Mouse (Mus musculus): Measurements from ENCODE around the gene Adcy1. TPM values are rescaled to one million over a fixed set of nuclear protein-coding genes. Genes with fewer than 3 reads are reported as not detected.

The Adcy1 gene
- polyA plus RNA-seq, 2 experiments, result 1.8 to 3.1 TPM

- H3K9me3 ChIP-seq (ENCODE audit: control insufficient read depth, low read length), result no peaks in the 10 kb centered on the region
- no peak overlapping the region for H3K4me3 ChIP-seq (replicated peaks; ENCODE audit: low read length)
- no peaks in the 10 kb centered on the region for H3K27me3 ChIP-seq (ENCODE audit: control insufficient read depth, insufficient read depth, low read length)
- H3K4me1 ChIP-seq (ENCODE audit: control insufficient read depth, insufficient read depth, low read length), result no peaks in the 10 kb centered on the region
- no peak overlapping the region for H3K9ac ChIP-seq (ENCODE audit: low read depth, low read length, severe bottlenecking)
- no peak for ATAC-seq (ENCODE audit: low FRiP score, low read depth)
- no peak overlapping the region for H3K4me2 ChIP-seq (replicated peaks; ENCODE audit: low read depth, low read length, severe bottlenecking)
- 59% methylated on average over 4 of the region's 6 CpGs for WGBS
- no peaks in the 10 kb centered on the region for H3K36me3 ChIP-seq (ENCODE audit: control insufficient read depth, insufficient read depth, low read length)
- no peak for DNase-seq (ENCODE audit: low spot score)
- H3K27ac ChIP-seq (replicated peaks; ENCODE audit: low read depth, low read length), result no peak overlapping the region
- no peak for TF ChIP-seq POLR2A (IDR thresholded peaks at IDR 0.05; ENCODE audit: borderline replicate concordance, extremely low read depth, insufficient read depth, insufficient read length)
Measured at GRCm38 (mm10) chr11:7113687-7114086, 50.4 kb downstream of the Adcy1 start.

GRCm38 (mm10) chr11:7114312-7114711 lies 51.0 kb downstream of the Adcy1 start:
- no peaks in the 10 kb centered on the region for H3K36me3 ChIP-seq (ENCODE audit: control insufficient read depth, insufficient read depth, low read length)
- no peak for DNase-seq (ENCODE audit: low spot score)
- no peak overlapping the region for H3K4me3 ChIP-seq (replicated peaks; ENCODE audit: low read length)
- H3K4me2 ChIP-seq (replicated peaks; ENCODE audit: low read depth, low read length, severe bottlenecking), result no peak overlapping the region
- no peak overlapping the region for H3K27ac ChIP-seq (replicated peaks; ENCODE audit: low read depth, low read length)
- H3K9ac ChIP-seq (ENCODE audit: low read depth, low read length, severe bottlenecking), result no peak overlapping the region
- no peak for TF ChIP-seq POLR2A (IDR thresholded peaks at IDR 0.05; ENCODE audit: borderline replicate concordance, extremely low read depth, insufficient read depth, insufficient read length)
- H3K27me3 ChIP-seq (ENCODE audit: control insufficient read depth, insufficient read depth, low read length), result no peaks in the 10 kb centered on the region
- 67% methylated on average over 9 of the region's 9 CpGs for WGBS
- no peak for ATAC-seq (ENCODE audit: low FRiP score, low read depth)
- H3K9me3 ChIP-seq (ENCODE audit: control insufficient read depth, low read length), result no peaks in the 10 kb centered on the region
- no peaks in the 10 kb centered on the region for H3K4me1 ChIP-seq (ENCODE audit: control insufficient read depth, insufficient read depth, low read length)

GRCm38 (mm10) chr11:7116647-7117046 lies 53.4 kb downstream of the Adcy1 start:
- ATAC-seq (ENCODE audit: low FRiP score, low read depth) (no peak), DNase-seq (ENCODE audit: low spot score) (no peak)
- H3K27ac ChIP-seq (replicated peaks; ENCODE audit: low read depth, low read length), result no peak overlapping the region
- H3K4me1 ChIP-seq (ENCODE audit: control insufficient read depth, insufficient read depth, low read length), result no peaks in the 10 kb centered on the region
- no peak overlapping the region for H3K4me2 ChIP-seq (replicated peaks; ENCODE audit: low read depth, low read length, severe bottlenecking)
- WGBS, result 84% methylated on average over 2 of the region's 2 CpGs
- no peak for TF ChIP-seq POLR2A (IDR thresholded peaks at IDR 0.05; ENCODE audit: borderline replicate concordance, extremely low read depth, insufficient read depth, insufficient read length)
- no peaks in the 10 kb centered on the region for H3K36me3 ChIP-seq (ENCODE audit: control insufficient read depth, insufficient read depth, low read length)
- H3K27me3 ChIP-seq (ENCODE audit: control insufficient read depth, insufficient read depth, low read length), result no peaks in the 10 kb centered on the region
- H3K9ac ChIP-seq (ENCODE audit: low read depth, low read length, severe bottlenecking), result no peak overlapping the region
- no peak overlapping the region for H3K4me3 ChIP-seq (replicated peaks; ENCODE audit: low read length)
- no peaks in the 10 kb centered on the region for H3K9me3 ChIP-seq (ENCODE audit: control insufficient read depth, low read length)

GRCm38 (mm10) chr11:7129319-7130051 lies 66.2 kb downstream of the Adcy1 start:
- DNase-seq (ENCODE audit: low spot score), result peak; percentile 11
- H3K9ac ChIP-seq (ENCODE audit: low read depth, low read length, severe bottlenecking), result no peak overlapping the region
- TF ChIP-seq POLR2A (IDR thresholded peaks at IDR 0.05; ENCODE audit: borderline replicate concordance, extremely low read depth, insufficient read depth, insufficient read length), result no peak
- H3K4me3 ChIP-seq (replicated peaks; ENCODE audit: low read length), result no peak overlapping the region
- WGBS, result 64% methylated on average over 8 of the region's 8 CpGs
- H3K36me3 ChIP-seq (ENCODE audit: control insufficient read depth, insufficient read depth, low read length), result no peaks in the 10 kb centered on the region
- H3K27ac ChIP-seq (replicated peaks; ENCODE audit: low read depth, low read length), result no peak overlapping the region
- ATAC-seq (ENCODE audit: low FRiP score, low read depth), result no peak
- no peaks in the 10 kb centered on the region for H3K27me3 ChIP-seq (ENCODE audit: control insufficient read depth, insufficient read depth, low read length)
- H3K4me1 ChIP-seq (ENCODE audit: control insufficient read depth, insufficient read depth, low read length), result no peaks in the 10 kb centered on the region
- no peaks in the 10 kb centered on the region for H3K9me3 ChIP-seq (ENCODE audit: control insufficient read depth, low read length)
- no peak overlapping the region for H3K4me2 ChIP-seq (replicated peaks; ENCODE audit: low read depth, low read length, severe bottlenecking)

GRCm38 (mm10) chr11:7132736-7133387 lies 69.6 kb downstream of the Adcy1 start:
- no peak for DNase-seq (ENCODE audit: low spot score)
- Histone ChIP-seq H3K27me3 (ENCODE audit: control insufficient read depth, insufficient read depth, low read length) (no peaks in the 10 kb centered on the region), H3K36me3 (ENCODE audit: control insufficient read depth, insufficient read depth, low read length) (no peaks in the 10 kb centered on the region), H3K4me2 (replicated peaks; ENCODE audit: low read depth, low read length, severe bottlenecking) (no peak overlapping the region), H3K9me3 (ENCODE audit: control insufficient read depth, low read length) (no peaks in the 10 kb centered on the region), H3K4me3 (replicated peaks; ENCODE audit: low read length) (no peak overlapping the region), H3K4me1 (ENCODE audit: control insufficient read depth, insufficient read depth, low read length) (no peaks in the 10 kb centered on the region), H3K27ac (replicated peaks; ENCODE audit: low read depth, low read length) (no peak overlapping the region), H3K9ac (ENCODE audit: low read depth, low read length, severe bottlenecking) (no peak overlapping the region)
- no peak for TF ChIP-seq POLR2A (IDR thresholded peaks at IDR 0.05; ENCODE audit: borderline replicate concordance, extremely low read depth, insufficient read depth, insufficient read length)
- 88% methylated on average over 7 of the region's 7 CpGs for WGBS
- ATAC-seq (ENCODE audit: low FRiP score, low read depth), result no peak
